Mouse (Mus musculus) heart, embryonic 11.5 days (tissue): ENCODE results near the gene Eme2. TPM values are rescaled to one million over a fixed set of nuclear protein-coding genes. Genes with fewer than 3 reads are reported as not detected.

Experiments
- ATAC-seq: fragments of 200-750 bp; cut with Nextera tagmentation; replicated peaks from 2 replicates; pipeline ENCODE4 v1.8.0; 2017; ENCODE audit warnings: moderate library complexity; ENCODE audit not compliant: insufficient number of reproducible peaks, low FRiP score, low TSS enrichment
- H3K27ac ChIP-seq: fragments of 300-500 bp; sonication (generic); 2 replicates; pipeline ENCODE4 v1.5.1; 2014; ENCODE audit warnings: mild to moderate bottlenecking, low read depth, low read length
- H3K27me3 ChIP-seq: fragments of 300-500 bp; sonication (generic); 2 replicates; pipeline ENCODE4 v1.6.1; 2014; ENCODE audit warnings: mild to moderate bottlenecking, low read length, mixed read lengths; ENCODE audit not compliant: control insufficient read depth, insufficient read depth
- H3K36me3 ChIP-seq: fragments of 300-500 bp; sonication (generic); 2 replicates; pipeline ENCODE4 v1.6.1; 2014; ENCODE audit warnings: mild to moderate bottlenecking, low read length, moderate library complexity, mixed read lengths; ENCODE audit not compliant: control insufficient read depth, insufficient read depth
- H3K4me1 ChIP-seq: fragments of 300-500 bp; sonication (generic); 2 replicates; pipeline ENCODE4 v1.6.1; 2014; ENCODE audit warnings: low read length; ENCODE audit not compliant: control insufficient read depth, insufficient read depth
- H3K4me2 ChIP-seq: fragments of 300-500 bp; sonication (generic); 2 replicates; pipeline ENCODE4 v1.6.1; 2014; ENCODE audit warnings: mild to moderate bottlenecking, moderate library complexity
- H3K4me3 ChIP-seq: fragments of 300-500 bp; sonication (generic); 2 replicates; pipeline ENCODE4 v1.5.1; 2014; ENCODE audit warnings: low read depth, low read length
- H3K9ac ChIP-seq: fragments of 300-500 bp; sonication (generic); 2 replicates; pipeline ENCODE4 v1.6.1; 2014; ENCODE audit warnings: mild to moderate bottlenecking, low read depth, low read length, moderate library complexity
- H3K9me3 ChIP-seq: fragments of 300-500 bp; sonication (generic); replicated peaks from 2 replicates; pipeline ENCODE4 v1.6.1; 2016; ENCODE audit warnings: low read length; ENCODE audit not compliant: control insufficient read depth
- WGBS: fragments of 180-500 bp; shearing (Covaris S2); extraction: QIAGEN DNeasy Blood & Tissue Kit; methylation state at CpG from one replicate; pipeline ENCODE4 v1.1.7; 2014; ENCODE audit not compliant: insufficient replicate concordance; 5-methylcytosine and 5-hydroxymethylcytosine counted together
- polyA plus RNA-seq: library from polyadenylated mRNA; unstranded; fragments of >200 nt; fragmentation: Nextera tagmentation; extraction: Ambion mirVana; gene quantifications from 2 replicates; pipeline ENCODE4 v1.2.1, GENCODE M21; 2014

Eme2 gene
- polyA plus RNA-seq, 1 experiment from 2014 or later, result 15.3 TPM

DNA sequence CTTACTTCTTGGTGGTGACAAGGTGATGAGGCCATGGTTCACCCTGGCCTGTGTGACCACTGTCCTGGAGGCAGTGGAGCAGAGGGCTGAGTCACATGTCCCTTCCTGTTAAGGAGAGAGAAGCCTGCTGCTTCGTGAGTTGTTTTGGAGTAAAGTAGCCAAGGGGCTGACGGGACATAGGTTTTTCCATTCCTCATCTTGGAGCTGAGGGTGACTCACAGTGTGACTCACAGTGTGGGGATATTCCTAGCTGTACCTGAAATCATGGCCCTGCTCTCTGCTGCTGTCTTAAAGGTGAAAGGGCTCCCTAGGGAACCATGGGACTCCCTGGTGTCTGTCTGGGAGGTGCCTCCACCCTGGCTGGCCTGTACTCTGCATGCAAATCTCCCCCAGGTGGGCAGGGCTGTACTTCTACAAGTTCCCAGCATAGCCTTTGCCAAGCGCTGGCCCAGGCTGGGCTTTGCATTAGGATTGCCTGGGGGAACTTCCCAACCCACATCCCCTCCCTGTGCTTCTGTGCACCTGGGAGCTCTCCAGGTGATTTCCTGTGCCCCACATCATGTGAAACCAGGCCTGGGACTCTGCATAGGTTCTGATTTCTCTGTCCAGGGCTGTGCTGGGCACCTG is 38.9 kb downstream of the Eme2 start:
- WGBS, result 67% methylated on average over 3 of the region's 3 CpGs
- no peak for ATAC-seq
- no peaks in the 10 kb centered on the region for H3K9me3 ChIP-seq
- H3K4me1 ChIP-seq, result peaks cover 6% of the 10 kb centered on the region; the same call in 1 of the 2 replicates
- H3K27me3 ChIP-seq, result peaks cover 7% of the 10 kb centered on the region; the same call in 1 of the 2 replicates
- H3K9ac ChIP-seq, result 0 out of 2 replicates have a peak overlapping the region, but pooled peaks have one; percentile 39
- no peak overlapping the region for H3K4me2 ChIP-seq
- H3K4me3 ChIP-seq, result no peak overlapping the region
- no peak overlapping the region for H3K27ac ChIP-seq
- 0 out of 2 replicates have a peak, but pooled peaks cover 3% of the 10 kb centered on the region for H3K36me3 ChIP-seq

GRCm38 (mm10) chr17:24851381-24852125 is 43.3 kb downstream of the Eme2 start:
- Histone ChIP-seq H3K4me3 (peak overlapping the region; percentile 57), H3K27ac (no peak overlapping the region), H3K9ac (no peak overlapping the region), H3K9me3 (no peaks in the 10 kb centered on the region), H3K4me1 (peaks cover 10% of the 10 kb centered on the region; the same call in 1 of the 2 replicates), H3K27me3 (peaks cover 7% of the 10 kb centered on the region; the same call in 1 of the 2 replicates), H3K4me2 (peak overlapping the region; percentile 90), H3K36me3 (0 out of 2 replicates have a peak, but pooled peaks cover 3% of the 10 kb centered on the region)
- WGBS, result 80% methylated on average over 10 of the region's 10 CpGs
- no peak for ATAC-seq

DNA sequence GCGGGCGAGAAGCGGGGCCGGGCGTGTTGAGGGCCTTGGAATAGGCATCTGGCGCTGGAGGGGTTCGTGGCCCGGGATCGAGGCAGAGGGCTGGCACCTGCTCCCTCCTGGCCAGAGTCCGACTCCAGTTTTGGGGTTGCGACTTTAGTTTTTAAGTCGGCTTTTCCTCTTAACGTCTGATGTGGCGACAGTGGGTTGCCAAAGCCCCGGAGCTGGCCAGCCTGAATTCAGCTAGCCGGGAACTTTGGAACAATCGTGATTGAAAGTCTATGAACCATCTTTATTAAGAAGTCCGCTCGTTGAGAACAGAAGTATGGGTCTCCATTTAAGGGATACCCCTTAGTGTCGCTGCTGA is 44.1 kb downstream of the Eme2 start:
- peak overlapping the region; percentile 90 for H3K4me2 ChIP-seq
- no peak overlapping the region for H3K27ac ChIP-seq
- no peak for ATAC-seq
- peaks cover 10% of the 10 kb centered on the region; the same call in 1 of the 2 replicates for H3K4me1 ChIP-seq
- peaks cover 7% of the 10 kb centered on the region; the same call in 1 of the 2 replicates for H3K27me3 ChIP-seq
- 0 out of 2 replicates have a peak, but pooled peaks cover 3% of the 10 kb centered on the region for H3K36me3 ChIP-seq
- WGBS, result 1% methylated on average over 20 of the region's 20 CpGs
- H3K9me3 ChIP-seq, result no peaks in the 10 kb centered on the region
- peak overlapping the region; percentile 29 for H3K9ac ChIP-seq
- peak overlapping the region; percentile 57 for H3K4me3 ChIP-seq

GRCm38 (mm10) chr17:24850065-24850772 is 44.7 kb downstream of the Eme2 start, which contains the start of gene Fahd1:
Fahd1 (minus strand) TSS chr17:24850364.
- Histone ChIP-seq H3K36me3 (0 out of 2 replicates have a peak, but pooled peaks cover 3% of the 10 kb centered on the region), H3K9me3 (no peaks in the 10 kb centered on the region), H3K9ac (peak within 1 kb of the TSS; percentile 80), H3K27me3 (peaks cover 7% of the 10 kb centered on the region; the same call in 1 of the 2 replicates), H3K4me1 (peaks cover 10% of the 10 kb centered on the region; the same call in 1 of the 2 replicates), H3K4me2 (peak within 1 kb of the TSS; percentile 90), H3K27ac (peak within 1 kb of the TSS; percentile 99), H3K4me3 (peak within 1 kb of the TSS; percentile 57)
- under 1% methylated on average over 58 of the region's 58 CpGs for WGBS
- ATAC-seq, result peak; percentile 98

GRCm38 (mm10) chr17:24849733-24850064 is 45.2 kb downstream of the Eme2 start:
- no peaks in the 10 kb centered on the region for H3K9me3 ChIP-seq
- peak; percentile 57 for ATAC-seq
- peak overlapping the region; percentile 85 for H3K4me2 ChIP-seq
- WGBS, result under 1% methylated on average over 21 of the region's 21 CpGs
- H3K4me3 ChIP-seq, result peak overlapping the region; percentile 57
- H3K36me3 ChIP-seq, result 0 out of 2 replicates have a peak, but pooled peaks cover 3% of the 10 kb centered on the region
- H3K4me1 ChIP-seq, result peaks cover 10% of the 10 kb centered on the region; the same call in 1 of the 2 replicates
- peak overlapping the region; percentile 99 for H3K27ac ChIP-seq
- peak overlapping the region; percentile 80 for H3K9ac ChIP-seq
- H3K27me3 ChIP-seq, result peaks cover 7% of the 10 kb centered on the region; the same call in 1 of the 2 replicates

- peak overlapping the region; percentile 57 for H3K4me3 ChIP-seq
Observed at GRCm38 (mm10) chr17:24848600-24849031, 46.3 kb downstream of the Eme2 start.

DNA sequence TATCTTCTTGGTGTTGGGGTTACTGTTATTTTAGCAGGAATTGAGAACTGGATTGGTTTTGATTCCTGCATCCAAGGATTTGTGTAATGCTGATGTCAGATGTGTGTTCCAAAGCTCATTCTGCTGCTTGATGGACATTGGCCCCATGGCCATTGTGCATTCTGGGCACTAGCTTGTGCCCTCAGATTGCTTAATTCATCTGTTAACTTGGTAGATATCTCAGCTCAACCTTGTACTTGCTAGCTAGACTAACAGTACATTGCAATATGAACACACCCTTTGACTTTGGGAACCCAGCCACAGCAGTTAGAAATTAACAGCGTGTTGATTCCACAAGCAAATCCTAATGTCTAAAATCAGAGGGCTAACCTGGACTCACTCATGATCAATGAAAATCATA is 47.5 kb downstream of the Eme2 start:
- Histone ChIP-seq H3K27me3 (peaks cover 7% of the 10 kb centered on the region; the same call in 1 of the 2 replicates), H3K4me1 (peaks cover 10% of the 10 kb centered on the region; the same call in 1 of the 2 replicates), H3K4me3 (0 out of 2 replicates have a peak overlapping the region, but pooled peaks have one; percentile 8), H3K9ac (no peak overlapping the region), H3K27ac (no peak overlapping the region), H3K9me3 (no peaks in the 10 kb centered on the region), H3K36me3 (no peaks in the 10 kb centered on the region), H3K4me2 (peak overlapping the region; percentile 41)
- WGBS, result 93% methylated on average over 1 of the region's 1 CpGs
- no peak for ATAC-seq

More at GRCm38 (mm10) chr17:24848600-24849031, 46.3 kb downstream of the Eme2 start:
- Histone ChIP-seq H3K27ac (peak overlapping the region; percentile 99), H3K9me3 (no peaks in the 10 kb centered on the region), H3K4me1 (peaks cover 10% of the 10 kb centered on the region; the same call in 1 of the 2 replicates), H3K36me3 (0 out of 2 replicates have a peak, but pooled peaks cover 2% of the 10 kb centered on the region), H3K9ac (peak overlapping the region; percentile 50; the same call in 1 of the 2 replicates), H3K4me2 (peak overlapping the region; percentile 85), H3K27me3 (peaks cover 7% of the 10 kb centered on the region; the same call in 1 of the 2 replicates)
- ATAC-seq, result no peak

GRCm38 (mm10) chr17:24844525-24844924 is 50.4 kb downstream of the Eme2 start:
- Histone ChIP-seq H3K27me3 (no peaks in the 10 kb centered on the region; the same call in 1 of the 2 replicates), H3K4me3 (no peak overlapping the region), H3K4me1 (0 out of 2 replicates have a peak, but pooled peaks cover 3% of the 10 kb centered on the region), H3K9me3 (no peaks in the 10 kb centered on the region), H3K9ac (no peak overlapping the region), H3K36me3 (no peaks in the 10 kb centered on the region), H3K27ac (no peak overlapping the region), H3K4me2 (peak overlapping the region; percentile 27)
- no peak for ATAC-seq
- 46% methylated on average over 9 of the region's 9 CpGs for WGBS
